Mouse (Mus musculus) lung, adult 2 months (tissue): Measurements from ENCODE around the gene Tgfb3.

ENCODE experiments used
- CTCF ChIP-seq: fragments of 200-500 bp; IDR thresholded peaks from 2 replicates; pipeline ENCODE4 v1.5.1; 2011; ENCODE audit warnings: mild to moderate bottlenecking, low read length, control low read depth; ENCODE audit not compliant: insufficient read depth
- POLR2A ChIP-seq: fragments of 200-500 bp; IDR thresholded peaks from 2 replicates; pipeline ENCODE4 v1.6.1; 2011; ENCODE audit warnings: low read depth, mild to moderate bottlenecking, control low read depth, low read length, borderline replicate concordance; ENCODE audit errors: extremely low read depth

GRCm38 (mm10) chr12:86049813-86050212 is 29.0 kb downstream of the Tgfb3 start:
- no peak for TF ChIP-seq POLR2A
- TF ChIP-seq CTCF: no peak
